8 mouse cellular contexts compared by ENCODE assay signal in genomic region chr1:36272546-36272945, GRCm38 (mm10). TPM values are rescaled to one million over a fixed set of nuclear protein-coding genes. Genes with fewer than 3 reads are reported as not detected.
A peak's percentile ranks its signal among the peaks of the same experiment; 100 is the strongest.
DNase-seq lines count a peak whose midpoint lies in the region; ATAC-seq and TF ChIP-seq lines count a peak whose summit lies in the region.

No protein-coding gene starts in this region.

- H3K27ac ChIP-seq in MEL (ENCODE audit: control insufficient read depth, low read depth, low read length), result peak overlapping the region; percentile 28; the same call in 1 of the 2 replicates
- peak overlapping the region; percentile 82 for H3K27ac ChIP-seq in bone marrow macrophage, adult 2 months (ENCODE audit: insufficient read depth, low read depth, low read length)

- H3K4me1 ChIP-seq in MEL (ENCODE audit: control insufficient read depth in 1 of 2, insufficient read depth in 2 of 2, low read length in 2 of 2), result peaks cover 13 to 55% of the 10 kb centered on the region in 2 experiments
- peaks cover 37% of the 10 kb centered on the region for H3K4me1 ChIP-seq in bone marrow macrophage, adult 2 months (ENCODE audit: control insufficient read depth, insufficient read depth, low read length)

- TF ChIP-seq POLR2A in MEL (IDR thresholded peaks at IDR 0.05; ENCODE audit: control insufficient read depth in 1 of 2, insufficient read depth in 1 of 2, low read depth in 1 of 2, low read length in 2 of 2, poor library complexity in 1 of 2), result no peak
- TF ChIP-seq POLR2A in bone marrow macrophage, adult 2 months (IDR thresholded peaks at IDR 0.05; ENCODE audit: borderline replicate concordance, low read depth, low read length), result no peak

- peak overlapping the region; percentile 51; the same call in 1 of the 2 replicates for H3K9ac ChIP-seq in MEL (ENCODE audit: control insufficient read depth, low read depth, low read length, poor library complexity, severe bottlenecking)

- no peaks in the 10 kb centered on the region for H3K27me3 ChIP-seq in MEL (ENCODE audit: control insufficient read depth in 1 of 2, insufficient read depth in 2 of 2, low read length in 2 of 2)

- TF ChIP-seq RAD21 in MEL (IDR thresholded peaks at IDR 0.05; ENCODE audit: low read depth, low read length), result no peak

- no peak for TF ChIP-seq CTCF in MEL (IDR thresholded peaks at IDR 0.05 in 2 of 3, conservative IDR thresholded peaks at IDR 0.05 in 1 of 3; ENCODE audit: control insufficient read depth in 1 of 3, insufficient read depth in 1 of 3, low read depth in 2 of 3, low read length in 3 of 3, poor library complexity in 1 of 3, severe bottlenecking in 1 of 3)
- TF ChIP-seq CTCF in bone marrow macrophage, adult 2 months (IDR thresholded peaks at IDR 0.05; ENCODE audit: low read depth, low read length), result no peak

- peak overlapping the region; percentile 52 to 55; a peak in 3 of 4 replicates for H3K4me3 ChIP-seq in MEL (ENCODE audit: control insufficient read depth in 1 of 2, insufficient read depth in 1 of 2, low read depth in 2 of 2, low read length in 2 of 2)
- peak overlapping the region; percentile 70 for H3K4me3 ChIP-seq in bone marrow macrophage, adult 2 months (ENCODE audit: insufficient read depth, low read length)

- peak; percentile 70 for DNase-seq in MEL (ENCODE audit: low read depth, low spot score)
- DNase-seq in kidney, adult 9 months, result peak; percentile 44
- DNase-seq in lung, postnatal 25 days (ENCODE audit: low spot score), result peak; percentile 67
- DNase-seq in frontal cortex, postnatal 25 days (ENCODE audit: low spot score in 2 of 2), result no peak
- no peak for DNase-seq in embryo, embryonic 11 days
- DNase-seq in layer of hippocampus, adult 9-11 months, result no peak

- no peak for ATAC-seq in erythroid progenitor cell, adult 5-6 weeks (replicated peaks; ENCODE audit: low FRiP score, poor library complexity, severe bottlenecking)

- H3K36me3 ChIP-seq in MEL (ENCODE audit: control insufficient read depth in 1 of 2, insufficient read depth in 2 of 2, low read length in 2 of 2), result peaks cover 0 to 23% of the 10 kb centered on the region in 2 experiments; a peak in 2 of 4 replicates

- H3K9me3 ChIP-seq in MEL (replicated peaks; ENCODE audit: insufficient read depth, low read length), result no peaks in the 10 kb centered on the region

- peak in 1 of 2 experiments; percentile 37; a peak in 1 of 4 replicates for TF ChIP-seq EP300 in MEL (IDR thresholded peaks at IDR 0.05; ENCODE audit: low read depth in 1 of 2, low read length in 2 of 2)

- H3K79me2 ChIP-seq in MEL (ENCODE audit: control insufficient read depth, insufficient read depth, low read length, poor library complexity), result no peaks in the 10 kb centered on the region

TF ChIP-seq in MEL, 35 proteins besides CTCF, POLR2A, EP300 and RAD21:
- TF ChIP-seq SIN3A (IDR thresholded peaks at IDR 0.05; ENCODE audit: low read length) (0 out of 2 replicates have a peak, but pooled peaks have one; percentile 32), ZNF384 (IDR thresholded peaks at IDR 0.05; ENCODE audit: low read depth, low read length) (0 out of 2 replicates have a peak, but pooled peaks have one; percentile 22), RCOR1 (IDR thresholded peaks at IDR 0.05; ENCODE audit: low read depth, low read length) (peak; percentile 71; the same call in 1 of the 2 replicates), MEF2A (IDR thresholded peaks at IDR 0.05; ENCODE audit: extremely low read depth, insufficient replicate concordance, low read depth, low read length, poor library complexity, severe bottlenecking) (no peak), POLR2AphosphoS5 (IDR thresholded peaks at IDR 0.05; ENCODE audit: borderline replicate concordance, low read depth, low read length) (no peak), ETS1 (IDR thresholded peaks at IDR 0.05; ENCODE audit: low read depth, low read length) (0 out of 2 replicates have a peak, but pooled peaks have one; percentile 24), TBP (IDR thresholded peaks at IDR 0.05; ENCODE audit: low read depth, low read length) (no peak), BHLHE40 (IDR thresholded peaks at IDR 0.05; ENCODE audit: borderline replicate concordance, low read depth, low read length) (peak; percentile 60; the same call in 1 of the 2 replicates), NELFE (IDR thresholded peaks at IDR 0.05; ENCODE audit: low read depth, low read length) (0 out of 2 replicates have a peak, but pooled peaks have one; percentile 30), MAX (IDR thresholded peaks at IDR 0.05; ENCODE audit: low read length) (0 out of 2 replicates have a peak, but pooled peaks have one; percentile 56), GATA1 (IDR thresholded peaks at IDR 0.05; ENCODE audit: low read depth, low read length) (peak; percentile 34), USF2 (IDR thresholded peaks at IDR 0.05; ENCODE audit: borderline replicate concordance in 1 of 2, insufficient read depth in 1 of 2, low read depth in 1 of 2, low read length in 2 of 2) (peak in 1 of 2 experiments; percentile 58; a peak in 1 of 4 replicates), USF1 (IDR thresholded peaks at IDR 0.05; ENCODE audit: low read depth, low read length) (peak; percentile 92), MXI1 (IDR thresholded peaks at IDR 0.05; ENCODE audit: low read depth, low read length) (peak; percentile 2; the same call in 1 of the 2 replicates), NRF1 (IDR thresholded peaks at IDR 0.05; ENCODE audit: insufficient read depth, low read depth, low read length, poor library complexity, severe bottlenecking) (no peak)
TF ChIP-seq in MEL: peak in this region for 11.

RNA-seq across cellular contexts. Expression of gene Neurl3, which starts 1.9 kb away (rescaled TPM):
- total RNA-seq in MEL (2012; rRNA removed), result 0.92 and 1.3 TPM in 2 replicates
- polyA plus RNA-seq in MEL (2012; ENCODE audit: insufficient read depth in 1 of 2, insufficient read length in 2 of 2, low read depth in 1 of 2, low replicate concordance in 2 of 2, missing spikeins in 1 of 2), result 1 to 10 TPM in 1 of 2 experiments, not detected in 1; 3.3 TPM
- 168 and 181 TPM in 2 replicates for polyA plus RNA-seq in bone marrow macrophage, adult 2 months (2012; ENCODE audit: insufficient read depth, insufficient read length, missing spikeins)
- total RNA-seq in erythroid progenitor cell, adult 5-6 weeks (2015; ENCODE audit: low replicate concordance), result 6.1 and 7.1 TPM in 2 replicates
- 4.7 and 10.0 TPM in 2 replicates for total RNA-seq in erythroid progenitor cell, adult 5-6 weeks (2017; ENCODE audit: low replicate concordance)

RNA-seq across cellular contexts. Expression of gene Uggt1, which starts 28.0 kb away (rescaled TPM):
- total RNA-seq in MEL (2012; rRNA removed), result 40.0 and 47.9 TPM in 2 replicates
- polyA plus RNA-seq in MEL (2012; ENCODE audit: insufficient read depth in 1 of 2, insufficient read length in 2 of 2, low read depth in 1 of 2, low replicate concordance in 2 of 2, missing spikeins in 1 of 2), result 10 to 100 TPM; 33.8 to 98.3 TPM
- 38.3 and 43.1 TPM in 2 replicates for polyA plus RNA-seq in bone marrow macrophage, adult 2 months (2012; ENCODE audit: insufficient read depth, insufficient read length, missing spikeins)
- 21.8 and 42.2 TPM in 2 replicates for total RNA-seq in erythroid progenitor cell, adult 5-6 weeks (2015; ENCODE audit: low replicate concordance)
- 32.2 and 62.3 TPM in 2 replicates for total RNA-seq in erythroid progenitor cell, adult 5-6 weeks (2017; ENCODE audit: low replicate concordance)

RNA-seq across cellular contexts. Expression of gene Arid5a, which starts 35.0 kb away (rescaled TPM):
- 4.2 and 6.4 TPM in 2 replicates for total RNA-seq in MEL (2012; rRNA removed)
- polyA plus RNA-seq in MEL (2012; ENCODE audit: insufficient read depth in 1 of 2, insufficient read length in 2 of 2, low read depth in 1 of 2, low replicate concordance in 2 of 2, missing spikeins in 1 of 2), result 1 to 10 TPM in 1 of 2 experiments, not detected in 1; 9.0 TPM
- polyA plus RNA-seq in bone marrow macrophage, adult 2 months (2012; ENCODE audit: insufficient read depth, insufficient read length, missing spikeins), result 9.4 and 12.7 TPM in 2 replicates
- total RNA-seq in erythroid progenitor cell, adult 5-6 weeks (2015; ENCODE audit: low replicate concordance), result 2.9 and 9.2 TPM in 2 replicates
- total RNA-seq in erythroid progenitor cell, adult 5-6 weeks (2017; ENCODE audit: low replicate concordance), result 0.53 and 2.1 TPM in 2 replicates

Comparison
In these comparisons a context has a peak if more than half of its experiments do, and no peak if none do; other contexts are left out.
1. DNase-seq: peak in MEL (single experiment), kidney, adult 9 months (single experiment) and lung, postnatal 25 days (single experiment); none in frontal cortex, postnatal 25 days (0 of 2), embryo, embryonic 11 days (single experiment) and layer of hippocampus, adult 9-11 months (single experiment).